Mouse (Mus musculus): ENCODE measurements around the gene Gm48552. TPM values are rescaled to one million over a fixed set of nuclear protein-coding genes. Genes with fewer than 3 reads are reported as not detected.

The Gm48552 gene
- total RNA-seq, 2 experiments from 2014 or later, result 5.5 to 8.1 TPM

DNA sequence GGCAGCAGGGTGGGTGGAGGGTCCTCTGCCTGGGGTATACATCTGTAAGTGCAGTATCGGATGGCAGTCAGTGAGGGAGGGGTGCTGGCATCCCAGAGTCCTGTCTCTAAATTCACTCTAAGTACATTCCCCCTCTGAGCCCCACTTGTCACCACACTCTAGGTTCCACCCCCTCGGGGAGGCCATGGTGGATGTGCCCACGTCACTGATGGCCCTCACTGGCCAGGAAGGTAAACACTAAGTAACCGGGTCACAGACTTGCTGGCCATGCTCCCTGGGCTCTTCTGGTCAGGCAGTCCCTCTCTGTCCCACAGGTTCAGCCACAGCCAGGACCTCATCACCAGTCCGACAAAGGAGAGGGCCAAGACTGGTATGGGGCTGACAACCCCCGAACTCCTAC lies 33.4 kb downstream of the Gm48552 start:
- DNase-seq (ENCODE audit: low spot score in 2 of 2), result no peak
- H3K4me3 ChIP-seq, result no peak overlapping the region
- peak overlapping the region; percentile 28; the same call in 1 of the 2 replicates for H3K27ac ChIP-seq
- TF ChIP-seq CTCF (conservative IDR thresholded peaks at IDR 0.05), result no peak

DNA sequence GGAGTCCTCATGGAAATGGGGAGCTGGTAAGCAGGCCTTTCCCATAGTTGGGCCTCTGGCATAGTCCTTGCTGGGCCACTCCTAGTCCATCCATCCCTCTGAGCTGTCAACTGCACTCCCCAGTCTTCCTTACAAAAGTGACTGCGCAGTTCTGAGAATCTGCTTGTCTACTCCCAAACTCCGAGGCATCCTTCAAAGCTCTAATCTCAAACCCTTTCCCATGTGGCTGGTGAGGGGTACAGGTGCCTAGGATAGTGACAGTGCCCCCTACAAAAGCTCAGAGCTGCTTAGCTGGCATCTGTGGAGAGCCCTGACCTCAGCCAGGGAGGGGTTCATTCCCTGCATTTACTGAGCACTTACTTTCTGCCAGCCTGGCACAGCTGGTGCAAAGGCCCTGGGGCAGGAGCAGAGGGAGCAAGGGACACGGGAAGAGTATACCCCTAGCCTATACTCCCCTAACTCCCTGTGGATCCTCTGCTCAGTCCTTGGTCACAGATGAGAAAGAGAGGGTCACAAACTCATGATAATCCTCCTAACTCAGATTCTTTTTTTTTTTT lies 33.9 kb downstream of the Gm48552 start:
- no peak for DNase-seq (ENCODE audit: low spot score in 2 of 2)
- no peak for TF ChIP-seq CTCF (conservative IDR thresholded peaks at IDR 0.05)
- Histone ChIP-seq H3K4me3 (no peak overlapping the region), H3K27ac (peak overlapping the region; percentile 28; the same call in 1 of the 2 replicates)

DNA sequence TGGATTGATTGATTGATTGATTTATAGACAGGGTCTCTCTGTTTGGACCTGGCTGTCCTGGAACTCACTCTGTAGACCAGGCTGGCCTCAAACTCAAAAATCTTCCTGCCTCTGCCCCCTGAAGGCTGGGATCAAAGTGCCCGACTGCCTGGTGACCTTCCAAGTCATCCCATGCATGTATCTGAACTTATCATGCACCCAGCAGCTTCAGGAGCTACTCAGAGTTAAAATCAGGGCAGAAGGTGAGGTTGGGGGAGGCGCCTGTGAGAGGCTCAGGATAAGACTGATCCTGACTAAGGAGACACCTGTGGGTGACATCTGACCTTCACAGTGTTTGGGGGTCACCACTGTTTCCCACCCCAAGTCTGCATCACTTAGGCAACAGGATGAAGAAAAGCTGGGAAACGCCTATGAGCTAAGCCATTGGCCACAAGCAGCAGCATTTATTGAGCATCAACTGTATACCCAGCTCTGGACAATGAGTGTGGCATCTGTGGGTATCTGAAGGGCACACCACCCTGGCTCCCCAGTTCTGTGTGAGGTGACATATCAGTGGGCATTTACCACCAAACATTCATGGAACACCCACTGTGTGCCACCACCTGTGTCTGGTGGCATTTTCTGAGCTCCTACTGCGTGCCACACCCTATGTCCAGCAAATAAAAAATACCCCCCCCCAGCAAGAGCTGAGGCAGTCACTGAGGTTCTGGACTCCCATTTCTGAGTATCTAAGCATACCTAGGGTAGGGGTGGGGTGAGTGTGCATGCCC lies 34.9 kb downstream of the Gm48552 start:
- Histone ChIP-seq H3K4me3 (no peak overlapping the region; the same call in 1 of the 2 replicates), H3K27ac (peak overlapping the region; percentile 83)
- no peak for DNase-seq (ENCODE audit: low spot score in 2 of 2)
- TF ChIP-seq CTCF (conservative IDR thresholded peaks at IDR 0.05), result no peak

DNA sequence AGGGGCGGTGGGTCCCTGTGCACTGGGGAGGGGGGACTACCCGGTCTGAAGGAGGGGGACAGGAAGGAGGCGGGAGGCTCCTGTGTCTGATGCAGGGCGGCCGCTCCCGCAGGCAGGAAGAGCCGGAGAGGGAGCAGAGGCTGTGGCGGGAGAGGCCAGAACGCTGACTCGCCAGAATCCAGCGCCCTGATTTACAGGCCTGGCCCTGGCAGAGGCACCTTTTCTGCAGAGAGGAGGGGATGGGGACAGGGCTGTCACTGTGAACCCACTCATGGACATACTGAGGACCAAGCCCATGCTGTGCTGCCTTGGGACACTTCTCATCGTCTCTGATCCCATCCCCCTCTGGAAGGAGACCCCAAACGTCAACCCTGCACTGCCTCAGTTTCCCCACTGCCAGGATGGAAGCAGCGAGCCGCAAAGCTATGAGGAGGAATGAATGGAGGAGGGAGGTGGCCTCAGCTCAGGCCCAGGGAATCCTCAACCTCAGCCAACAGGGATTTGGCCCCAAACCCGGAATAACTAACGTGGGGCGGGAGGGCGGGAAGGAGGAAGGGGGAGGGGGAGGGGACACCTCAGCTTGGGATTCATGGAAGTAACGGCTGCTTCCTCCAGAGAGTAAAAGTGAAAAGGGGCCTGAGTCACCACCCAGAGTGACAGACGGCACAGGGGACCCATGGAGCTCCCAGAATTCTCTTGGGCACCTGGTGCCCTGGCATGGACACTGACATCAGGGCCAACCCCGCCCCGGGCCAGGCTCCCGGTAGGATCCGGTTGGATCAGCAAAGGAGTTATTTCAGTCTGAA lies 35.6 kb downstream of the Gm48552 start:
- Histone ChIP-seq H3K27ac (peak overlapping the region; percentile 83), H3K4me3 (peak overlapping the region; percentile 82; the same call in 1 of the 2 replicates)
- TF ChIP-seq CTCF (conservative IDR thresholded peaks at IDR 0.05), result no peak
- peak; percentile 3 to 17 for DNase-seq (ENCODE audit: low spot score in 2 of 2)

DNA sequence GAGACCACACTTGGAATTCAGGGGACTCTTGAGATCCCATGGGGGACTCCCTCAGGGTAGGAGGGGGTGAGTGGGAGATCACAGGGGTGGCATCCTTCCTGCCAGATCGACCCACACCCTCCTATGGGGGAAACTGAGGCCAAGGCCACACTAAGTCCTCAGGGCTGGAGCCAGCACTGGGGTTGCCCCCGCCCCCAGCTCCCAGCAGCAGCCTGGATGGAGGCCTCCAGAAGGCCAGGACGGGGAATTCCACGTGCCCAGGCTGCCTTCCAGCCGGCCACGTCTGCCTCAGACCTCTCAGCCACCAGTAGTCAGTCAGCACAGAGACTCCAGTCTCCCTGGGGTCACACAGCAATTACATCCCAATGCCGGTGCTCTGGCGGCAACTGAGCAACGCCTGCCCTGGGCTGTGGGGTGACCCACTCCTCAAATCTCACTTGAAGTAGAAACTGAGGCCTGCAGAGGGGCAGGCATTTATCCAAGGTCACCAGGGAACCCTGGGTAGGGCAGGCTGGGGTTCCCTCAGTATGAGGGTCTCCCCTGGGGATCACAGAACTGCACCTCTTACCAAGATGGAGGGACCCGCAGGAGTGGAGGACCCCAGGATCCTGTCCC lies 36.5 kb downstream of the Gm48552 start:
- no peak for TF ChIP-seq CTCF (conservative IDR thresholded peaks at IDR 0.05)
- DNase-seq (ENCODE audit: low spot score in 2 of 2), result peak; percentile 6 to 21
- Histone ChIP-seq H3K4me3 (peak overlapping the region; percentile 82), H3K27ac (peak overlapping the region; percentile 83)

DNA sequence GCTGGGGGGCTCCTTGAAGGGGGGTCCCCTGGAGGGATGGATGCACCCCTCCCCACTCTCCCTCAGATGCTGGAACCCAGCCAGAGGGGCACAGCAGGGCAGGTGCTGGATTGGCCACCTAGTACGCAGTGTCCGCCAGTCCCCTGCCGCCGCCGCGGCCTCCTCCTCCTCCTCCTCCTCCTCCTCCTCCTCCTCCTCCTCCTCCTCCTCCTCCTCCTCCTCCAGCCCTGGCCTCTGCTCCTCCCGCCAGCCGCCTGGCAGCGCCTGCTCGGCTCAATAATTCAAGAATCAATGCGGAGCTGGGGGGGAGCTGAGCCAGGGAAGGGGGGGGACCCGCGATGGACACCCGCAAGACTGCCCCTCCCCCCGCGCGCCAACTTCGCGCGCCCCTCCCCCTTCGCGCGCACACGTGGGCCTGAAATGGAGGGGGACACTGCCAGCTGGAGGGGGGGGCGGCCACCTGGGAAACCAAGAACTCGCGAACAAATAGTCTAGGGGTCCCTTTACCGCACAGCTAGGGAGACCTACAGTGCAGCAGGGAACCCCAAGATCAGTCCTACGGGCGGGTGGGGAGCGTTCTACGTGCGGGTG lies 37.4 kb downstream of the Gm48552 start:
- peak in 1 of 2 experiments; percentile 12 for DNase-seq (ENCODE audit: low spot score in 2 of 2)
- peak overlapping the region; percentile 82 for H3K4me3 ChIP-seq
- TF ChIP-seq CTCF (conservative IDR thresholded peaks at IDR 0.05), result no peak
- H3K27ac ChIP-seq, result peak overlapping the region; percentile 95

DNA sequence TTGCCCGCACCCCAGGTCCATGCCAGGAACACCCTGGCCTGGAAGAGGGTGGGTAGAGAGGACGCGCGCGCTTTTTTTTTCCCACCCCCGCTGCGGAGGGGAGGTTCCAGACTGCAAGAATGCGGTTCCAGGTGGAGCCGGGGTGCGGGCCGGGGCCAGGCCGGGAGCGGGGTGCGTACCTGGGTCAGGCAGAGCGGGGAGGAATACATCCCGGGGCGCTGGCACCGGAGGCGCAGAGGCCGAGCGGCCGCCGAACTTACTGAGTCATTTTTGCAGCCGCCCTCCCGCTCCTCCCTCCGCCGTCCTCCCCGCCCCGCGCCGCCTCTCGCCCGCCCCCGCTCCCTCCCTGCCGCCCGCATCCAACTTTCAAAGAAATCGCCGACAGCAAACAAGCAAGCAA lies 38.1 kb downstream of the Gm48552 start:
- no peak for TF ChIP-seq CTCF (conservative IDR thresholded peaks at IDR 0.05)
- Histone ChIP-seq H3K4me3 (peak overlapping the region; percentile 82), H3K27ac (peak overlapping the region; percentile 95)
- peak in 1 of 2 experiments; percentile 44 for DNase-seq (ENCODE audit: low spot score in 2 of 2)

DNA sequence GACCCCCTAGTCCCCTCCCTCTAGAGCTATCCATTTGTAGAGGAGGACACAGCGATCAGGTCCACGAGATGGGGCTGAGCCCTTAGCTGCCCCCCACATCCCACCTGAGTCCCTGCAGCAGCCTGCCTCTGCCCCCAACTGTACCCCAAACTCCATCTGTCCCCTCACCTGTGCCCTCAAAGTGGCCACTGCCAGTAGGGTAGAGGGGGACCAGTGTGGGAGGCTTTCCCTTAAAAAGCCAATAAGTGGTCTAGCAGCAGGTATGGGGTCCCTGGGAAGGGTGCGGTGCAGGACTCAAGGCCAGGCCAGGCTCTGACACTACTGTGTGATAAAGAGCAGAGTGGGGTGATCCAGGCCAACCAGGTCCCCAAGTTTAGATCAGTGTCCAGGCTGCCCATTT lies 38.5 kb downstream of the Gm48552 start:
- TF ChIP-seq CTCF (conservative IDR thresholded peaks at IDR 0.05), result no peak
- peak overlapping the region; percentile 95 for H3K27ac ChIP-seq
- DNase-seq (ENCODE audit: low spot score in 2 of 2), result peak in 1 of 2 experiments; percentile 12
- H3K4me3 ChIP-seq, result peak overlapping the region; percentile 82

DNA sequence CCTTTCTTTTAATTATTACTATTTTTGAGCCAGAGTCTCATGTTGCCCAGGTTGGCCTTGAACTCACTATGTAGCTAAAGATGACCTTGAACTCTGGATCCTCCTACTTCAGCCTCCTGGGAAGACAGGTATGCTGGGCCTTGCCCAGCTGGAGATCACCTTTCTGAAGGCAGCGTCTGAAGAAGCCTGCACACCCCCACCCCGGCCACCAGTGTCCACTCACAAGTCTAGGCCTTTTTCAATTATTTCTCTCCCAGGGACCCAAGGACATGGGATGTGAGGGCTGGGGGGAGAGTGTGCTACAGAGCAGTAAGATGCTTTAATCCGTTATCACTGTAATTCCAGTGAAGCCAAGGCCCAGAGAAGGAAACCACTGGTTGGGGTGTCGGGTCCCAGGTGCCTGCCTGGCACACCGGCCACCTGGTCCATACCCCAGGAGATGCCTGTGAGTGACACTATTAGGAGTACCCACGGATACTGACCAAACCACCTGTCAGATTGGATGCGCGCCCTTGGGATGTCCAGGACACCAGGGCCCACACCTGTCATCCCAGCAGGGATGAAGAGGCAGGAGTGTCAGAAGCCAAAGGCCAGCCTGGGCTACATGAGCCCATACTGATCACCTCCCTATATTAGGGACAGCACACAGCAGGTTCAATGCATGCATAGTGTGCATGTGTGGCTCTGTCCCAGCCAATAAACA lies 39.1 kb downstream of the Gm48552 start:
- no peak for TF ChIP-seq CTCF (conservative IDR thresholded peaks at IDR 0.05)
- no peak for DNase-seq (ENCODE audit: low spot score in 2 of 2)
- Histone ChIP-seq H3K4me3 (no peak overlapping the region), H3K27ac (peak overlapping the region; percentile 95; the same call in 1 of the 2 replicates)

DNA sequence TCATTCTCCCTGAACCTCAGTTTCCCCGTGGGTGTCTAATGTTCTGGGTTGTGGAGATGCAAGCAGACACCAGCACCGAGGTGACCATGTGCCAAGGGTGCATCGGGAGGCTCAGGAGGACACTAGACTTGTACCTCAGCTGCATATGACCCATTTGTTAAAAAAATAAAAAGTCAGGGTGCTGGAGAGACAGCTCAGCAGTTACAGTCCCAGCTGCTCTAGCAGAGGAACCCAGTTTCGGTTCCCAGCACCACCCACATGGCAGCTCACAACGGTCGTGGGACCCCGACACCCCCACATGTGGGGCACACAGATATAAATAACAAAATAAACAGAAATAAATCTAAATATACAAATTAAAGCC lies 39.7 kb downstream of the Gm48552 start:
- no peak for DNase-seq (ENCODE audit: low spot score in 2 of 2)
- TF ChIP-seq CTCF (conservative IDR thresholded peaks at IDR 0.05), result no peak
- no peak overlapping the region for H3K27ac ChIP-seq
- H3K4me3 ChIP-seq, result no peak overlapping the region

DNA sequence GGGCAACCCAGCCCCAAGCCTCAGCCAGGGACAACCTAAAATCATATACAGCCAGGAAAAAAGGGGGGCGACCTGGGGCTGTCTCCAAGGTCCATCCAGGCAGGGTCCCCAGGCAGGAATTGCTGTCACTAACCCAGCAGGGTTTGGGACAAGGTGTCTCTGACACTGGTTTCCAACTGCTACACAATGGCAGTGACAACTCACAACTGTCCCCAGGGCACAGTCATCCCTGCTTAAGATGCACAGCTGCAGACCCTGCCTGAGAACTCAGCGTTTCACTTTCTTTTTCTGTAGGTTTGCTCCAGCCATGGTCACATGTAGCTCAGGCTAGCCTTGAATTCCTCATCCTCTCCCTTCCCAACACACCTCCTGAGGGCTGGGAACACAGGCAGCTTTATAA lies 40.3 kb downstream of the Gm48552 start:
- DNase-seq (ENCODE audit: low spot score in 2 of 2), result no peak
- H3K27ac ChIP-seq, result peak overlapping the region; percentile 99
- no peak overlapping the region for H3K4me3 ChIP-seq
- no peak for TF ChIP-seq CTCF (conservative IDR thresholded peaks at IDR 0.05)

DNA sequence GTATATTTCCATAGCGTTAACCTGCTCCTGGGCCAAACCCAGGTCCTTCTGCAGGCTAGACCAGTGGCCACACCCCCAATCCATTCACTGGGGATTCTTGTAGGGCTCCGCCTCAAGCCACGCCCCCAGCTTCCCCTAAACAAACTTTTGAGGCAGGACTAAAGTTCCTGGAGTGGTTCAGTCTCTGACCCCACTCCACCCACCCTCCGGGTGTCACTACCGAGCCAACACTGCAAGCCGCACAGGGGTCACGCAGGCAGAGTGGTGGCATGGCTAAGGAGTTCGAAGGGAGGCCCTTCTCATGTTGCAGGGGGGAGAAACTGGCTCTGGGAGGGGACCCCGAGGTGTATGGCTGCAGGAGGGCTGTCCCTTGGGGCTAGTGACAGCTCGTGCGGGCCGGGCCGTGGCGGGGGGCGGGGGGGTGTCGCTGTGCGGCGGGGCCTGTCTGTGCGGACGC lies 40.8 kb downstream of the Gm48552 start:
- Histone ChIP-seq H3K4me3 (peak overlapping the region; percentile 83), H3K27ac (peak overlapping the region; percentile 99)
- peak in 1 of 2 experiments; percentile 54 for DNase-seq (ENCODE audit: low spot score in 2 of 2)
- TF ChIP-seq CTCF (conservative IDR thresholded peaks at IDR 0.05), result no peak

All from layer of hippocampus, adult 2 months (tissue).